Mouse (Mus musculus) NIH3T3 (cell line): ENCODE results near the gene Unc5c.

ENCODE experiments used
- DNase-seq: peaks from one replicate; pipeline ENCODE4 v3.0.0-alpha.2; 2012; ENCODE audit warnings: low read depth

Unc5c gene

DNA sequence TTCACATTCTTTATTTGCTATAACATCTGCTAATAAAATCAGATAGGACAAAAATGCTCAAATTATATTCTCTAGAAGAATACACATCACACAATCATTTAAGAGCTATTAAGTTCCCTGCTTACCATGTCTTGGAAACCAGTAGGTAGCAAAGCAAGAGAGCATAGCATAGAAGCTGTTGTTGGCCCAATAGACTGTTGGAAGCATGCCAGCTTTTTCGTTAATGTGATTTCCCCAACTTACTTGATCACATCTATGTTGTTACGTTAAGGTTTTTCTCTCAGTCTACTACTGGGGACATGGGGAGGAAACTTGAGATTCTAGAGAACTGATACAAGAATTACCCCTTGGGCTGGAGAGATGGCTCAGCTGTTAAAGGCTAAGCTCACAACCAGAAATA, 133.0 kb downstream of the Unc5c start:
- DNase-seq = no peak

DNA sequence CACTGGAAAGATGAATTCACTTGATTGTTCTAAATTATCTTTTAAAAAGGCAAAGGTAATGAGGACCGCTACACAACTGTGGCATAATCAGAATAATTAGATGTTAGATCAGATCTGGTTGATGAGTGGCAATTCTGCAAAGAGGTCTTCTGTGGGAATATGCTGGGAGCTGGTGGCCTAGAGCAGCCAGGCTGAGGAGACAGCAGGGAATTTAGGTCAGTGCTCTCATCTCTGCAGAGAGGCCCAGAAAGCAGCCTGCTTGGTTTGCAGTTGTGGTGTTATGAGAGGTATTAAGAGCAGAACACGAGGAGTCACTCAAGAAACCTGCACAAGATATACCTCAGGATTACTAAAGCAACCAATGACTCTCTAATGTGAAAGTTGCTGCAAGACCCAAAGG, 133.9 kb downstream of the Unc5c start:
- DNase-seq = no peak

DNA sequence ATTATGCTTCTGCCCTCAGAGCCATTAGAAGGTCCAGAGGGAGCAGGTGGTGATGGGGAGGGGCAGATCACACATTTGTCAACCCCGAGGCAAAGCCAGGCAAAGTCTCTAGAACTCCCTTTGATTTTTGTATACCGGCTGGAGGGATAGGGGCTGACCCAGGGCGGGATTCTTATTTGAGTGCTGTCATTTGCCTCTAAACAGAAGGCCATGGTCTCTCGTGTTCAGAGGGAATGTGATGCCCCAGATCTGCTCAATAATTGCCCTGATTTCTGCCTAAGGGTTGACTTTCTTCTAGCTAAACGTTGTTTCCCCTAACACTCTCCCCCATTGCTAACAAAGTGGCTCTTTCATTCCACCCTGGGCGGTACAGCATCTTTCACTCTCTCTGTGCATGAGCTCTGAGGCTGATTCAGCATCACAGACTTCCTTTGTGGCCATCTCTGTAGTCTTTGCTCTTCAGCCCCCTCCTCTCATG, 136.1 kb downstream of the Unc5c start:
- no peak for DNase-seq

DNA sequence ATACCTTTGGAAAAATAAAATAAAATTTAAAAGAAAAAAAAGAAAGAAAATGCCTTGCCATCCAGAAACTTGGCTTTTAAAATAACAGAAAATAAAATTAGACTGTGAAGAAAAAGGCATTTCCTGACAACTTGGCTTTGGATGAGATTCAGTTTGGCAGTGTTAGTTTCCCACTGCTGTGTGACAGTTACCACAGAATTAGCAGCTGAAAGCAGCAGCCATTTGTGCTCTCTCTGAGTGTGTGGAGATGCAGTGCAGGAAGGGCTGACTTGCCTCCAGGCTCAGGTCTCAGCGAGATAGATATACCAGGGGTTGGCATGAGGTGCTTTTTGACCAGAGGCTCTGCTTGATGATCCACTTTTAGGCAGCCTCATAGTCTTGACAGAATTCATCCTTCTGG, 151.7 kb downstream of the Unc5c start:
- no peak for DNase-seq

DNA sequence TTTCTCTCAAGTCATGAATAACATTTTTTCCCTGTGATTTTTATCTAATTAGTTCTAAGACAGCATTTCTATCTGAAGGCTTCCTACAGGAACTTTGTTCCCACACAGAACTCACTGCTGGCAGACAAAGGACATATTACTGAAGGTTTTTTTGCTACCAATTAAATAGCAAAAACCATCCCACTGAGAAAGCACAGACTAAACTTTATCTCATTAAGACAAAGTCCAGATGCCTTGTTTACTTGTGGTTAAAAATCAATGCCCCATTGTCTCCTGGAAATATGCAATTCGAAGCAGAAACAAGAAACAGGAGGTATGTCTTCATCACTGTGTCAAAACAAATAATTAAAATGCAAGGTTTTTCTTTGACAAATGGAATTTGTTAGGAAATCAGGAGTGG, 153.7 kb downstream of the Unc5c start:
- DNase-seq = no peak

DNA sequence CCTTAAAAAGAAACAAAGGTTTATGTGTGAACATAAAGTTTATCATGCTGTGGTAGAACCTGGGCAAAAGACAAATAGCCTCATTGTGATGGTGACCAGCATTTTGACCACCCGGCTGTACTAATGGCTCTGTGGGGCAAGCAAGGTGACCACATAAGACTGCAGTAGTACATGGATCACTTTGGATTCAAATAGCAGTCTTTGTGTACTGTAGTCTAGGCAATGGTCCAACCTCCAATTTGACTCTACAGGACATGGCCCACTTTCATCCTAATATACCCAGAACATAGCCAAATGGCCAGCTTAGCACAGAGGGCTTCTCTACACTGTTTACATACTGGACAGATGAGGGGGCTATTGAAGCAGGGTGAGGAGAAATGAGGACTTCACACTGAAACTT, 156.5 kb downstream of the Unc5c start:
- no peak for DNase-seq

DNA sequence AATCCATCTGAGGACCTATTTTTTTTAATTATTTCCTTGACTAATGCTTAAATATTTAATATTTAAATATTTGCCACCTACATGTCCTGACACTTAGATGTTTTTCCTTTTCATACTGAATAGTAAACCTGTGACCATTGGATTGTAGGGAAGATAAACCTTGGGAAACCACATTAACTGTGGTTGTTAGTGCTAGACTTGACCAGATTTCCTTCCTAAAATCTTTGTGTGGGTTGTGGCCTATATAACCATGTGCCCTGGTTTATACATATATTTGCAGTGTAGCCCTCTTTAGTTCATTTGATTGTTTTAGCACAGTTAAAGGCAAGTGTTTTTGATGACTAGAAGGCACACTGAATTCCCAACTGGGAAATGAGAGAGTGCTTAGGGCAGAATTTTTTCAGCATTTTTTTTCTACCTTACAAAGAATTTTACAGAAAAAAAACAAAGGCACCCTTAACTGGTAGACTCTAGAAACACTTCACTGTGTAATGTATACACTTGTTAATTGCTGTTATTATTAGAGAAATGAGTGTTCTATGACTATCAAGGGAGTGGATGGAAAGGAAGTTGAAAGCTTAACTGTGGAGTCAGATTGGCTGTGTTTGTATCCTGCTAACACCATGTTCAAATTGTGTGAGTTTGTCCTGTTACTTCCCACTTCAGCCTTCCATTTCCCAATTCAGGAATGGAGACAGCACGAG, 162.1 kb downstream of the Unc5c start:
- DNase-seq = no peak

DNA sequence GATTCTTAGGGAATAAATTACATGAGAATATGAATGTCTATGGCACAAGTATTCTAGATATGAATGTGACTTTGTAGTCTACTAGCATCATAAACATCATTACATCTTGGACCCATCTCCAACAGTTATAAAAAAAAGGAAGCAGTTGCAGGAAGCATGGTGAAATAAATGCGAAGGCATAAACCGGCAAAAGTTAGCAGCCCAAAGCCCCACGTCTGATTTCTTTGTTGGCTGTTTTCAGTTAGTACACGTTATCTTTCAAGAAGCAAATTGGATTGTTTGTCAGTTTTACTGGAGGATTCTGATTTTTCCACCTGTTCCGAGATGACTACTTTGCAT, 162.6 kb downstream of the Unc5c start:
- no peak for DNase-seq

DNA sequence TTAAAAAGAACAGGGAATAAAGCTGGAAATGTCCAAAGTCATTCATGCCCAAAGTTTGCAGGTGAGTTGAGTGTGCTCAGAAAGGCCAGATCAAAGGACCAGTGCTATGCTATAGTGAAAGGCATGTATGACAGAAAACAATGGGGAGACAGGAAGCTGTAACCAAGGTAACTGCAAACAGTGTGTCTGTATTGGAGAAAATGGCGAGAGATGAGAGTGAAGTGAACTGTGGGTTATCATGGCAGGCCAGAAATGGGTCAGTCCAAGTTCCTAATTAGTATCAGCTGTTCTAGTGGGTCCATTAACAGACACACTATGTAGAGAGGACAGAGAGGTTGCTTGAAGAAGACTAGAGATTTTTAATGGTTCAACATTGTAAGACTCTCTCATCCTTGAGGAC, 164.4 kb downstream of the Unc5c start:
- DNase-seq = no peak

DNA sequence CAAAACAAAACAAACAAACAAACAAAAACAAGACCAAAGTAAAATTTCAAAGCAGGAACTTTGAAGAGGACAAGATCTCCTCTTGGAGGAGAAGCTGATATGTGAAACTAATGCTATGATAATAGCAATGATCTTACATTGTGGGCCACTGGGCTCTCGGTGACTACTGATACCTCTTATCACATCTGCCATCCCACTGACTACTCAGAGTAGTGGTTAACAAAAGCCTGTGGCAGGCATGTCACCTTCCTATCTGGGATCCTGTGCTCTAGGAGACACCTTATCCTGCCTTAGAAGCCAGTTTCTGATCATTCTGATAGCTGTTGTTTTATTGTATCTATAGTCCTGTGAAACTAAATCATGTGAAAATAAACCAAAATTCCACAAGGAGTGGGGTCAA, 172.9 kb downstream of the Unc5c start:
- DNase-seq = no peak

DNA sequence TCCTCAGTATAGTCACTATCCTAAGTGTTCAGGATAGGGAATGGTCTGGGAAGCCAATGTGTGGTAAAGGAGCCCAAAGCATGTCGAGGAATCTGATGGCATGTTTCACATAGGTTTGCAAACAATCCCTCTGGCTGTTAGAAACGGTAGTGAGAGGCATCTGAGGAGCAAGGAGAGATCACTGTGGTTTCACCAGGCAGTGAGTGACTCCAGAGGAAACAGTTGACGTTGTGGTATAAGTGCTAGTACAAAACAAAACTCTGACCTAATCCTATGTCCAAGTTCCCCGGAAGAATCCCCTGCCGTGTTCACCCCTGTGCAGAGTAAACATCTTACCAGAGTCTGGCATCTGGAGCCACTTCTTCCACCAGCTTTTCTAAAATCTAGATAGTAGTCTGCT, 179.2 kb downstream of the Unc5c start:
- no peak for DNase-seq

DNA sequence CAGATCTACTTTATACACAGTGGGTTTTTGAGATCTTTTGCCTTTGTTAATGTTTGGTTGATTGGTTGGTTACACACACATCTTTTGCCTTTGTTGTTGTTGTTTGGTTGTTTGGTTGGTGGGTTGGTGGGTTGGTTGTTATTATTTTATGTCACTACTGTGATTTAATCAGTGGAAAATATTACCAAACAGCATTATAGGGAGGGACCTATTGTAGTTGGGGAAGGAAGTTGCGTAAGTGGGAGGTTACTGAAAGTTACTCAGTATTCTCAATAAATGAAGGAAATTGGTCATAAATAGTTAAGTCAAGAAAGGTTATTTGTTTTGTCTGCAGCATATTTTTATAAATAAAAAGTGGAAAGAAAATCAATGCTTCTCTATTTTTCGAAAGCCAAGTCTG, 181.6 kb downstream of the Unc5c start:
- no peak for DNase-seq

DNA sequence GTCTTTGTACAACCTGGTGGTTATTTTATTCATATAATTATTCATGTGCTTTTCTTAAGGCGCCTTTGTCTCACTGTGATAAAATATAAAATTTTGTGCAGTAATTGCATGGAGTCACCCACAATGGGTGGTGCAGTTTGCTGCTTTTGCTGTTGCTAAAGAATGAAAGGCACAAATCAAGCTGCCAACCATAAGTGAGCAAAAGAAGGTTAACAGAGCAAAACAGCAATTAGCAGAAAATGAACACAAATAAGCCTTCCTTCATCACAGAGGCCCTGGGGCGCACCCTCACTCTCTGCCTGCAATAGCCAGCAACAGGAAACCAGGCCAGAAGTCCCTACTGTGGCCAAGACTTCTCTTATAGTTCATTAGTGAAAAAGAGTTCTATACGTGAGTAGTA, 185.6 kb downstream of the Unc5c start:
- no peak for DNase-seq

DNA sequence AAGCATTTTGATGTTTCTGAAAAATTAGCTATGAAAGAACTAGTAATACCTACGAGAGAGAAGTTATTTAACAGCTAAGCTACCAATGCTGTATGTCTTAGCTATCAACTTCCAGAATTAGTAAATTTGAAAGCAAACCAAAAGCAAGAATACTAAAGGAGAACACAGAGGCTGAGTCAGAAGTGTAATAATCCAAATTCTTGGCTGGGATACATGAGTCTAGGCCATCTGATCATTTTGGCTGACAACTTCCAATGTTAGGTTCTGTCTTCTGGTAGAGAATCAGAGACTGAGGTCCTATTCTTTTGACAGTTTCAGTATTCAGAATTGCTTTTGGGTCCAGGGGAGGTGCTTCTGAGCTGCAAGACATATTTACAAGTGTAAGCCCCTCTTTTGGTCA, 188.9 kb downstream of the Unc5c start:
- DNase-seq = no peak

DNA sequence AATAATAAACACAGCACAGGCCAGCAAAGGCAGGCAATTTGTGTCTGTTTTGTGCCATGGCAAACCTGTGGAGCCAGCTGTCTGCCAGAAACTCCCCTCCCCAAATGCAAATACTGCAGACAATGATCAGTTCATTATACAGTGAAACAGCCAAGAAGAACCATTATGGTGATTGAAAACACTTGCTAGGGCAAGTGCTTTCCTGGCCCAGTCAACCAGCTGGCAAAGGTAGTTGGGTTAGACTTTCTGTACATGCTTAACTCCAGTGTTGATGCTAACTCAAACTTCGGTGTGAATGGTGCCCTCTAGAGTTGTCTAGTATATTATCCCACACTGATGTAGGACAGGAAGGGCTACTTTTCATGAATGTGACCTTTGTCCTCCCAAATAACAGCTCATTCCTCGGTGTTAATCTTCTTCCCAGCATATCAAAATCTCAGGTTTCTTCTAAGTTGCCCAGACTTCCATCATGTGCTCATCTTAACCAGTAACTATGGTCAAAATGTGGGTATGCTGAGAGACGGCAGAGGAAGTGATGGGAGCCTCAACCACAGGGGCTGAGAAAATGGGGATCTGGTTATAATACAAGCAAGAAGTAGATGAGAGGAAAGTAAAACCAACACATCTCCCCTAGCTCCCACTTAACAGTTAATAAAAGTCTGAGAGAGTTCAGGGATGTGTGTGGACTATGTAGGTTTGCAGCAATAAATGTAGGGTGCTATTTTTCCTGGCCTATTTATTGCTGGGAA, 194.2 kb downstream of the Unc5c start:
- no peak for DNase-seq

DNA sequence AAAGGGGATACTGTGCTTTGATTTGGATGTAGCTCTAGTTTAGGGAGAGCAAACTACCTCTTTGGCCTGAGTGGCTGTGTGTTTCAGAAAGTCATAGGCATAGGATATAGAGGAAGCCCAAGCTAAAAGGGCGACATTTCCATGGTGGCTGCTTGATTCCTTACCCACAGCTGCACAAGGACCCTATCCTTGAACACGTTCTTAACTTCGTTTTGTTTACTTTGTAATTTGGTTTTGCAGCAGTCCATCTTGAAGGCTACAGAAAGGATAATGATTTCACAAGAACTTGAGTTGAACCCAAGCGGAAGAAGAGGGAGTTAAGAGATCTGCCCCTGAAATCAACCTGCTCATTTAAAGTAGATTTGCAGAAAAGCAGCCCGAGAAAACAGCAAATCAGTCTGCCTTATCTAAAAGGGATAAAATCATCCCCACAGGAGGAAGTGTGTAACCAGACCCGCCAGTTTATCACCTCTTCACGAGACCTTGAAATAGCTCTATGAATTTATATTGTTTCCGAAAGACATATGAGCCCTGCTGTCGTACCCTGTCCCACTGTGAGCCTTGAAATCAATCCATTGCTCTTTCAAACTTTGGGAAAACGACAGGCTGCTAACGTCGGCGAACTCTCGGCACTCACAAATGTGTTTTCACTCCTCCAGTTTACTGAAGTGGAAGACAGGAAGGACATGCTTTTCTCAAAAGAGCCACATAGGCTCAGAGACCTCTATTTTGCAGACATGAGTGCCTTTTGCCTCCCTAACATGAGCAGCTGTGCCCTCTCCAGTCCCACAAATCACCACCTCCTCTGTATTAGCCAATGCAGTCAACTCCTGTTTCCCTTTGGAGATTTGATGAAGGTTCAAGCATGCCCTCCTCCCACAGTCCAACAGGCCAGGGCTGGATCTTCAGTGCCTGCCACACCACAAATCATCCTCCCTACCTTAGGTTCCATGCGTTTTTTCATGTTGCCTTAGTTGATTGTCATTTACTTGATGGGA, 195.3 kb downstream of the Unc5c start:
- no peak for DNase-seq

DNA sequence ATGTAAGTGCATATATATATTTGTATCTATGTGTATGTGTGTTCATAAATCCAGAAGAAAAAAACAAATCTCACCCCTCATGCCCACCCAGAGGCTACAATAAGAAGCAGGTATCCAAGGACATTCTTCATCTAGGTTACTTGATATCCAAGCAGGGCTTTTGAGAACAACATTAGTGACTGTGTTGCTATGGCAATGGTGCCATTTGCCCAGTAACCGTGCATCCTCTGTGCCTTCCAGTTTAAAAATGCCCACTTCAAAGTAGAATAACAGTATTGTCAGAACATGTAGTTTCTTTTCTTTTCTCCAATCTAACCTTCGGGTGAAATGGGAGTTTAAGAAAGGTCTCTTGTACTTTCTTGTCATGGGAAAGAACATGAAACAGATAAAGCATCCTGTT, 224.1 kb downstream of the Unc5c start:
- DNase-seq = no peak

DNA sequence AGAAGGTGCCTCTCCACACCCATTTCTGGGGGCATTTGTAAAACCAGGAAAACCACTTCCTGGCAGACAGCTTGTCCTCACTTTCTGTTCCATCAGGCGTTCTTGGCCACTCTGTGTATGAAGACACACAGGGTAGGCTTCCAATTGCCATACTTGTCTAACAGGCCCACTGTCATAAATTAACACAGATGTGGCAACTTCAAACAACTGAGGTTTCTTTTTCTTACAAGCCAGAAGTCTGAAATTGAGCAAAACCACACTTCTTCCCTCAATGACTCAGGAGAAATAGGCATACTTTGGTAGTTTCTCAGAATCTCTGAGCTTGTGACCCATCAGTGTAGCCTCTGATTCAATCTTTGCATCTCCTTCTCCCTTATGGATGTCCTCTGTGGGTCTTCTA, 225.7 kb downstream of the Unc5c start:
- no peak for DNase-seq

DNA sequence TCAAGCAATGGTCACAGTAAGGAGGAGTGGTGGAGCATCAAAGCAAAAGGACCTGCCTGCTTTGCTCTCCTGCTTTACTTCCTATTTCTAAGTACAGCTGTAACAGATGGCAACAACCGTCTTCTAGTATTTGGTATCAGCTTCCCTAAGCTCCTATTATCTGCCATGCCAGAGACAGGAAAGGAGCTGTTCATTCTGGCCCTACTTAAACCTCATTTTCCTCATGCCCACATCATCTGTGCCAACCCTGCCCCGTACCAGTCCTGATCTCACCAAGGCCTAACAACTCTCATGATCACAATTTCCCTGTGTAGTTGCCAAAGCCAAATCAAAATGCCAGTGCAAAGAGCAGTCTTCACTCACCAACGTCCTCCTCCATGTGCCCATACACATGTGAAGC, 226.4 kb downstream of the Unc5c start:
- no peak for DNase-seq

DNA sequence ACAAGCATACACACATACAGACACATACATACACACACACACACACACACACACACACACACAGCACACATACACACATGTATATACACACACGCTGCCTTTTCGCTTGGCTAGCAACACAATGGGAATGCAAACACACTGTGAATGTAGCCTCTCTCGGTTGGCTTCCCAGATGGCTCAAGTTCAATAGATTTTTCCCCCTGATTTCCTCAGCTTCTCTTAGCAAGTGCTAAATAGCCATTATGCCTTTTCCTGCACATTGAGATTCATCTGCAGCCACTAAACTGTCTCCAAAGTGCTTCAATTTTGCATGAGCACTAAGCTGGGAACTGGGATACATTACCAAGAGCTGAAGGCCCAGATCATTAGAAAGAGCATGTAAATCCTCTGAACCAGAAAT, 226.8 kb downstream of the Unc5c start:
- no peak for DNase-seq

DNA sequence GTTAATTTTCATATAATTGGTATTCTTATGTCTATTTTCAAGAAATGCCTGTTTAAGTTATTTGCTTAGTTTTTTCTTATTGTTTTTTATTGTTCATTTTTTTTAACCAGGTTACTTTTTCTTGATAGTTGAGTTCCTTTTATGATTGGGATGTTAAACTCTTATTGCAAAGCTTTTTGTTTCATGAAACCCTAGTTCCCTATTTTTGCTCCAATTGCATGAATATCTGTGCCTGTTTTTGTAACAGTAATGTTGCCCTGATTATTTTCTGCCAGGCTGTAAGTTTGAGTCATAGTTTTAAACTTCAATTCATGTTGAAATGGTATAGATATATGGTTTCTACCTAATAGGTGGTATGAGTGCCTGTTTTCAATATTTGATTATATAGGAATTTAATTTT, 234.2 kb downstream of the Unc5c start:
- no peak for DNase-seq

DNA sequence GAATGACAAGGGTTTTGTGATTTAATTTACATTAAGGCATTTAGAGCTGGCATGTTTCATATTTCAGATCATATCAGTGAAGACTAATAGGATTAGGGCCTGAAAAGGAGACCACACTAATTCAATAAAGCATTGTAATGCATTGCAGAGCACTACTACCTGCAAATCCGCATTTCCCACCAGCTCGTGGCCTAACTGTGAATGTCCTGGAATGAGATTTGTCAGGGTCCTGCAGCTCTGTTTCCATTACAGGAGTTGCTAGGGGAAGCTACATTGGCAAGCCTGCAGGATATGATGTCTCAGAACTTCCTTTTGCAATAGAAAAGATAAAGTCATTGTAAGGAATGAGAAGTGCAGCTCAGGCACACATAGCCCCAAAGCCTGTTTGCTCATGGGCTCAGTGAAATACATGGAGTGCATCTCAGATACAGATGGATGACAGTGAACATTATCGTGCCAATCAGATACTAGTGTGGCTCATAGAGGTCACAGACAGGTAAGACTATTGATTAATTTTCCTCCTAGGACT, 236.4 kb downstream of the Unc5c start:
- DNase-seq = no peak

DNA sequence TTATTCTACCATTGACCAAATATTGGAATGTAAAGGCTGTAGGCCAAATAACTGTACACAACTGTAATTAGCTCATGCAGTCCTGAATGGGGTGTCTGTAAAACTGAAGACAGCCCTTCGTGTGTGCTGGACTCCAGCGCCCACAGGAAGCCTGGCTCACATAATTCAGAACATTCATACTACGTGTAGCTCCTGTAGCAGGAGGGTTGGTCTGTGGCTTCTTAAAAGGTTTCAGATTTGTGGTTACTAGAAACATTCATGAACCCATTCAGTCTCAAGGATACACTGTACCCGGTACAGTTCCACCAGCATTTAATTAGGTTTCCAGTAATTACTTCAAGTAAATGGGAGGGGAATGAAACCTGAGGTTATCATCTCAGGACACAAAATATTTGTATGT, 246.6 kb downstream of the Unc5c start:
- no peak for DNase-seq
